Mouse (Mus musculus) heart, embryonic 12.5 days (tissue): ENCODE measurements around the gene Polr3b. TPM values are rescaled to one million over a fixed set of nuclear protein-coding genes. Genes with fewer than 3 reads are reported as not detected.

ENCODE experiments used
- ATAC-seq: fragments of 200-750 bp; cut with Nextera tagmentation; 2 replicates; pipeline ENCODE4 v1.8.0; 2017; ENCODE audit warnings: moderate TSS enrichment, moderate library complexity; ENCODE audit not compliant: insufficient number of reproducible peaks, low FRiP score
- H3K27ac ChIP-seq: fragments of 300-500 bp; sonication (generic); 2 replicates; pipeline ENCODE4 v1.5.1; 2016; ENCODE audit warnings: mild to moderate bottlenecking, moderate library complexity; ENCODE audit not compliant: poor library complexity, severe bottlenecking
- H3K27me3 ChIP-seq: fragments of 300-500 bp; sonication (generic); replicated peaks from 2 replicates; pipeline ENCODE4 v1.6.1; 2016; ENCODE audit warnings: mild to moderate bottlenecking, moderate library complexity
- H3K36me3 ChIP-seq: fragments of 300-500 bp; sonication (generic); 2 replicates; pipeline ENCODE4 v1.6.1; 2016; ENCODE audit warnings: mild to moderate bottlenecking, moderate library complexity
- H3K4me1 ChIP-seq: fragments of 300-500 bp; sonication (generic); replicated peaks from 2 replicates; pipeline ENCODE4 v1.6.1; 2016; ENCODE audit warnings: mild to moderate bottlenecking
- H3K4me2 ChIP-seq: fragments of 300-500 bp; sonication (generic); 2 replicates; pipeline ENCODE4 v1.6.1; 2016; ENCODE audit warnings: mild to moderate bottlenecking, moderate library complexity
- H3K4me3 ChIP-seq: fragments of 300-500 bp; sonication (generic); 2 replicates; pipeline ENCODE4 v1.5.1; 2016; ENCODE audit warnings: mild to moderate bottlenecking
- H3K9ac ChIP-seq: fragments of 300-500 bp; sonication (generic); 2 replicates; pipeline ENCODE4 v1.6.1; 2016; ENCODE audit warnings: mild to moderate bottlenecking, moderate library complexity
- H3K9me3 ChIP-seq: fragments of 300-500 bp; sonication (generic); replicated peaks from 2 replicates; pipeline ENCODE4 v1.6.1; 2016; ENCODE audit warnings: mild to moderate bottlenecking, moderate library complexity
- WGBS: fragments of 180-500 bp; shearing (Covaris S2); methylation state at CpG from one replicate; pipeline ENCODE4 v1.1.7; 2016; 5-methylcytosine and 5-hydroxymethylcytosine counted together
- polyA plus RNA-seq: library from polyadenylated mRNA; unstranded; fragments of >200 nt; fragmentation: Nextera tagmentation; extraction: Ambion mirVana; gene quantifications from 2 replicates; pipeline ENCODE4 v1.2.1, GENCODE M21; 2016

Polr3b gene
- polyA plus RNA-seq, 1 experiment from 2014 or later: 13.4 TPM

- Histone ChIP-seq H3K36me3 (peaks cover 30% of the 10 kb centered on the region), H3K9ac (no peak overlapping the region), H3K27me3 (no peaks in the 10 kb centered on the region), H3K4me2 (no peak overlapping the region), H3K4me1 (no peaks in the 10 kb centered on the region), H3K27ac (no peak overlapping the region), H3K9me3 (no peaks in the 10 kb centered on the region), H3K4me3 (no peak overlapping the region)
- 83% methylated on average over 8 of the region's 8 CpGs for WGBS
- ATAC-seq: no peak
These were observed 23.8 kb downstream of the Polr3b start for GRCm38 (mm10) chr10:84645940-84646339.

- WGBS: 84% methylated on average over 12 of the region's 12 CpGs
- H3K9me3 ChIP-seq: no peaks in the 10 kb centered on the region
- H3K9ac ChIP-seq: no peak overlapping the region
- H3K36me3 ChIP-seq: peaks cover 31% of the 10 kb centered on the region
- H3K27me3 ChIP-seq: no peaks in the 10 kb centered on the region
- H3K4me1 ChIP-seq: no peaks in the 10 kb centered on the region
- H3K4me2 ChIP-seq: no peak overlapping the region
- H3K4me3 ChIP-seq: no peak overlapping the region
- ATAC-seq: no peak
- no peak overlapping the region for H3K27ac ChIP-seq
These were observed 24.5 kb downstream of the Polr3b start for GRCm38 (mm10) chr10:84646506-84647102.

- Histone ChIP-seq H3K9ac (no peak overlapping the region), H3K27me3 (no peaks in the 10 kb centered on the region), H3K4me3 (no peak overlapping the region), H3K36me3 (peaks cover 34% of the 10 kb centered on the region), H3K9me3 (no peaks in the 10 kb centered on the region), H3K27ac (no peak overlapping the region), H3K4me2 (no peak overlapping the region), H3K4me1 (no peaks in the 10 kb centered on the region)
- 72% methylated on average over 5 of the region's 5 CpGs for WGBS
- ATAC-seq: no peak
These were observed 25.2 kb downstream of the Polr3b start for GRCm38 (mm10) chr10:84647264-84647663.

DNA sequence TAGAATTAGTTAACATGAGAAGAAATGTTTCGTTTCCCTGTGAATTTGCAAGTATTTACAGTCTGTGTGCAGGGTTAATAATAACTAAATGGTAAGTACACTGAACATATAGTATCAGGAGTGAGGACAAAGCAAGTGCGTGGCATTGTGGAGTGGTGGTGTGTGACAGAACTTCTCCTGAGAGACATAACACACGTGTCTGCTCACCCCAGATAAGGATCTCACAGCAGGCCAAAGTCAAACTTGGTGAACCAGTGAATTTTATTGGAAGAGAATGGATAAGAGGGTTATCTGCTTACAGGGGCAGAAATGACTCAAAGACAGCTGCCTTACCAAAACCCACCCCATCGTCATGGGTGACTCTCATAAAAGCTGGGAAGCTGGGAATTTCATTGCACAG is 26.8 kb downstream of the Polr3b start:
- Histone ChIP-seq H3K27me3 (no peaks in the 10 kb centered on the region), H3K4me2 (no peak overlapping the region), H3K9ac (no peak overlapping the region), H3K36me3 (peaks cover 38% of the 10 kb centered on the region), H3K27ac (no peak overlapping the region), H3K4me3 (no peak overlapping the region), H3K9me3 (no peaks in the 10 kb centered on the region), H3K4me1 (no peaks in the 10 kb centered on the region)
- no peak for ATAC-seq
- 78% methylated on average over 4 of the region's 4 CpGs for WGBS

- Histone ChIP-seq H3K27ac (no peak overlapping the region), H3K4me1 (peaks cover 17% of the 10 kb centered on the region), H3K36me3 (peaks cover 22% of the 10 kb centered on the region), H3K4me2 (no peak overlapping the region), H3K4me3 (no peak overlapping the region), H3K9ac (no peak overlapping the region), H3K9me3 (no peaks in the 10 kb centered on the region), H3K27me3 (no peaks in the 10 kb centered on the region)
- 84% methylated on average over 4 of the region's 4 CpGs for WGBS
- no peak for ATAC-seq
These were observed 31.9 kb downstream of the Polr3b start for GRCm38 (mm10) chr10:84654029-84654428.

- WGBS: 89% methylated on average over 4 of the region's 4 CpGs
- no peaks in the 10 kb centered on the region for H3K9me3 ChIP-seq
- H3K4me2 ChIP-seq: no peak overlapping the region
- no peaks in the 10 kb centered on the region for H3K27me3 ChIP-seq
- no peak overlapping the region for H3K27ac ChIP-seq
- no peak overlapping the region for H3K4me3 ChIP-seq
- peaks cover 17% of the 10 kb centered on the region for H3K4me1 ChIP-seq
- 0 out of 2 replicates have a peak overlapping the region, but pooled peaks have one; percentile 2 for H3K9ac ChIP-seq
- peaks cover 20% of the 10 kb centered on the region for H3K36me3 ChIP-seq
- no peak for ATAC-seq
These were observed 32.6 kb downstream of the Polr3b start for GRCm38 (mm10) chr10:84654731-84655130.

DNA sequence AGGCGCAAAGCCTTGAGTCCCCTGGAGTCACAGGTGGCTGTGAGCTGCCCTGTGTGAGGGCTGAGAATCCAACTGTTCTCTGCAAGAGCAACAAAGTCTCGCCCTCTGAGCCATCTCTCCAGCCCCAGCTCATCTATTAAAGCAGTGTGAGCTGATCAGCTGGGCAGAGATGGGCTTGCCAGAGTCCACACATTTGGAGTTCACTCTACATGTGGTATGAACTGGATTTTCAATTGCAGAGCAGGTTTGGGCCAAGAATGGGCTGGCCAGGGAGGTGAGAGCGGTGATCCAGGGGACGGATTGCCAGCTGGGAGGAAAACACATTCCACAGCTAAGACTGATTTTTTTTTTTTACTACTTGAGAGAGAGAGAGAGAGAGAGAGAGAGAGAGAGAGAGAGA is 34.5 kb downstream of the Polr3b start:
- ATAC-seq: no peak
- Histone ChIP-seq H3K27me3 (no peaks in the 10 kb centered on the region), H3K27ac (no peak overlapping the region), H3K9ac (no peak overlapping the region), H3K4me3 (no peak overlapping the region), H3K36me3 (peaks cover 26% of the 10 kb centered on the region), H3K4me2 (no peak overlapping the region), H3K9me3 (no peaks in the 10 kb centered on the region; the same call in 1 of the 2 replicates), H3K4me1 (peaks cover 17% of the 10 kb centered on the region)
- 82% methylated on average over 4 of the region's 4 CpGs for WGBS

GRCm38 (mm10) chr10:84657437-84658087 is 35.5 kb downstream of the Polr3b start:
- no peak for ATAC-seq
- Histone ChIP-seq H3K9ac (no peak overlapping the region), H3K36me3 (peaks cover 30% of the 10 kb centered on the region), H3K4me3 (no peak overlapping the region), H3K27me3 (no peaks in the 10 kb centered on the region), H3K4me1 (peaks cover 17% of the 10 kb centered on the region), H3K4me2 (no peak overlapping the region), H3K27ac (no peak overlapping the region), H3K9me3 (no peaks in the 10 kb centered on the region; the same call in 1 of the 2 replicates)
- WGBS: 39% methylated on average over 6 of the region's 6 CpGs

DNA sequence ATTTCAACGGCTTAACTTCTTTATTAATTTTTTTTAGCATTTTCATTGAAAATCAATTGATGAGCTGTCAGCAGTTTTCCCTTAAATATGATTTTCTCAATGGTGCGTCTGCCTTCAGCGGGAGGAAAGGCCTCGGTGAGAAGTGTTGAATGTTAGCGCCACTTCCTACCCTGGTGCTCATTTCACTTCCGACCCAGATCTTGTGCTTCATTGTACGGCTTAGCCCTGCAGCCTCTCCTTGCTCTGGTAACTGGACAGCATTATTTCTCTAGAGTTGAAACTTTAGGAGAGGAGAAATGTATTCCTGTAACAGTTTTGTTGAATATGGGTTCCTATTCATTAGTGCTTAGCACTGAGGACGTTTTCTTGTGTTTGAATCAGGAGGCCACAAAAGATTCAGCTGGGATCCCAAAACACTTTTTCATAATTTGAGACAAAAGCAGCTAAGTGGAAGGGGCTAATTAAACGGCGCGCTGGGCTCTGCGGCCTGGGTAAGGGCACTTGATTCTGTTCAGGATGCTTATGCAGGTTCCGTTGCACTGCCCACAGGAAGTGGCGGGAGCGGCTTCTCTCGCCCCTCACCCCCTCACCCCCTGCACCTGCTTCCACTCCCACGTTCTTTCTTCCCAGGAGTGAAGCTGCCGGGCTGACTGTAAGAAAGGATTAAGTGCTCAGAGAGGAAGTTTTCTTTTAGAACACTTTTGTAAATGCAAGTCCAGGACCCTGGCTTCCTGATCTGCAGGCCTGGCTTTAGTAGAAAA is 36.2 kb downstream of the Polr3b start:
- Histone ChIP-seq H3K4me1 (peaks cover 17% of the 10 kb centered on the region), H3K9me3 (no peaks in the 10 kb centered on the region; the same call in 1 of the 2 replicates), H3K36me3 (peaks cover 24% of the 10 kb centered on the region), H3K27me3 (no peaks in the 10 kb centered on the region), H3K4me3 (no peak overlapping the region), H3K4me2 (no peak overlapping the region), H3K9ac (no peak overlapping the region), H3K27ac (no peak overlapping the region)
- WGBS: 63% methylated on average over 18 of the region's 18 CpGs
- no peak for ATAC-seq

GRCm38 (mm10) chr10:84659281-84659680 is 37.2 kb downstream of the Polr3b start:
- H3K27me3 ChIP-seq: no peaks in the 10 kb centered on the region
- ATAC-seq: no peak
- no peak overlapping the region for H3K9ac ChIP-seq
- H3K36me3 ChIP-seq: peaks cover 22% of the 10 kb centered on the region
- H3K4me1 ChIP-seq: peaks cover 17% of the 10 kb centered on the region
- H3K27ac ChIP-seq: no peak overlapping the region
- no peak overlapping the region for H3K4me3 ChIP-seq
- no peak overlapping the region for H3K4me2 ChIP-seq
- 91% methylated on average over 3 of the region's 3 CpGs for WGBS
- H3K9me3 ChIP-seq: no peaks in the 10 kb centered on the region; the same call in 1 of the 2 replicates

GRCm38 (mm10) chr10:84662138-84662537 is 40.0 kb downstream of the Polr3b start:
- Histone ChIP-seq H3K4me1 (peaks cover 13% of the 10 kb centered on the region; the same call in 1 of the 2 replicates), H3K4me2 (no peak overlapping the region), H3K27me3 (no peaks in the 10 kb centered on the region), H3K9ac (no peak overlapping the region), H3K9me3 (no peaks in the 10 kb centered on the region; the same call in 1 of the 2 replicates), H3K36me3 (peaks cover 21% of the 10 kb centered on the region), H3K4me3 (no peak overlapping the region), H3K27ac (no peak overlapping the region)
- 91% methylated on average over 6 of the region's 6 CpGs for WGBS
- no peak for ATAC-seq
